Mouse (Mus musculus) thymus, adult 2 months (tissue): ENCODE results near the gene Tyw3. TPM values are rescaled to one million over a fixed set of nuclear protein-coding genes. Genes with fewer than 3 reads are reported as not detected.

ENCODE experiments used
- DNase-seq: peaks from one replicate; pipeline ENCODE4 v3.0.0; 2021
- H3K27ac ChIP-seq: fragments of 200-500 bp; 2 replicates; pipeline ENCODE4 v1.5.1; 2012; ENCODE audit warnings: low read length, control low read depth; ENCODE audit not compliant: control insufficient read depth, insufficient read depth
- H3K27me3 ChIP-seq: fragments of 200-500 bp; 2 replicates; pipeline ENCODE4 v1.6.1; 2012; ENCODE audit warnings: mild to moderate bottlenecking, low read length, moderate library complexity, mixed read lengths; ENCODE audit not compliant: control insufficient read depth, insufficient read depth
- H3K36me3 ChIP-seq: fragments of 200-500 bp; 2 replicates; pipeline ENCODE4 v1.6.1; 2012; ENCODE audit warnings: mild to moderate bottlenecking, low read length, moderate library complexity; ENCODE audit not compliant: control insufficient read depth, insufficient read depth
- H3K4me1 ChIP-seq: fragments of 200-500 bp; replicated peaks from 2 replicates; pipeline ENCODE4 v1.6.1; 2012; ENCODE audit warnings: low read length; ENCODE audit not compliant: control insufficient read depth, insufficient read depth
- H3K4me3 ChIP-seq: fragments of 200-500 bp; 2 replicates; pipeline ENCODE4 v1.5.1; 2012; ENCODE audit warnings: mild to moderate bottlenecking, low read length, control low read depth, moderate library complexity; ENCODE audit not compliant: control insufficient read depth, insufficient read depth
- CTCF ChIP-seq: fragments of 200-500 bp; IDR thresholded peaks from 2 replicates; pipeline ENCODE4 v1.5.1; 2012; ENCODE audit warnings: mild to moderate bottlenecking, control low read depth, low read length, moderate library complexity, borderline replicate concordance; ENCODE audit not compliant: control insufficient read depth, poor library complexity, insufficient read depth; ENCODE audit errors: extremely low read depth
- POLR2A ChIP-seq: fragments of 200-500 bp; IDR thresholded peaks from 2 replicates; pipeline ENCODE4 v1.6.1; 2012; ENCODE audit warnings: mild to moderate bottlenecking, low read length, control low read depth, moderate library complexity; ENCODE audit not compliant: control insufficient read depth, poor library complexity, insufficient read depth; ENCODE audit errors: extremely low read depth
- WGBS: fragments of 180-500 bp; shearing (Covaris S2); methylation state at CpG from one replicate; pipeline ENCODE4 v1.1.7; 2018; 5-methylcytosine and 5-hydroxymethylcytosine counted together
- polyA plus RNA-seq: library from polyadenylated mRNA; depleted of rRNA; stranded (reverse); fragments of >200 nt; gene quantifications from 2 replicates; pipeline ENCODE4 v1.2.3, GENCODE M21; 2012

Gene Tyw3
- polyA plus RNA-seq, 1 experiment = 11.2 TPM

GRCm38 (mm10) chr3:154547549-154548426, 49.1 kb downstream of the Tyw3 start:
- no peak for TF ChIP-seq POLR2A
- TF ChIP-seq CTCF = no peak
- Histone ChIP-seq H3K36me3 (no peaks in the 10 kb centered on the region), H3K4me3 (no peak overlapping the region), H3K27ac (no peak overlapping the region), H3K4me1 (no peaks in the 10 kb centered on the region), H3K27me3 (no peaks in the 10 kb centered on the region)
- DNase-seq = no peak
- 20% methylated on average over 20 of the region's 20 CpGs for WGBS

GRCm38 (mm10) chr3:154546234-154546633, 50.7 kb downstream of the Tyw3 start:
- H3K4me3 ChIP-seq = no peak overlapping the region
- no peaks in the 10 kb centered on the region for H3K4me1 ChIP-seq
- no peak overlapping the region for H3K27ac ChIP-seq
- no peaks in the 10 kb centered on the region for H3K27me3 ChIP-seq
- H3K36me3 ChIP-seq = no peaks in the 10 kb centered on the region
- 90% methylated on average over 4 of the region's 4 CpGs for WGBS
- no peak for DNase-seq
- TF ChIP-seq CTCF (no peak), POLR2A (no peak)

GRCm38 (mm10) chr3:154540086-154540911, 56.6 kb downstream of the Tyw3 start:
- WGBS = 73% methylated on average over 10 of the region's 10 CpGs
- Histone ChIP-seq H3K4me3 (no peak overlapping the region), H3K27me3 (no peaks in the 10 kb centered on the region), H3K36me3 (no peaks in the 10 kb centered on the region), H3K27ac (no peak overlapping the region), H3K4me1 (no peaks in the 10 kb centered on the region)
- TF ChIP-seq CTCF (no peak), POLR2A (no peak)
- no peak for DNase-seq

DNA sequence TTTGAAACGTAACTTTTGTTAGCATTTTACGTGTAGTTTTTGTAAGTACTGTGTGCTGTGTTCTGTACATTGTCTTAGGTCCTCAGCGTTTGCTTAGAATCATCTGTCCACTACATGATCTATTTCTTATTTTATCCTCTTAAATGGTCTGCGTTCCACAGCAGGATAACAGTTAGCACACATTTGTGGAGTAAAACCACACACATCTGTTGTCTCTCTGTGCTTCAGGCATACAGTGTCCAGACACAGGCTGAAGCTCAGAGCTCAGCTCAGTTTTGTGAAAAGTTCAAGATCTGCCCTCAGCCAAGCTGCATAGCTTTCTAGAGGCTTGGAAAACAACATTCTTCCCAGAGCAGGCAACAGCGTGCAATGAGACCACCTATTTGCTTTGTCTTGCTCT, 60.8 kb downstream of the Tyw3 start:
- no peak overlapping the region for H3K27ac ChIP-seq
- no peaks in the 10 kb centered on the region for H3K36me3 ChIP-seq
- H3K4me3 ChIP-seq = no peak overlapping the region
- H3K27me3 ChIP-seq = no peaks in the 10 kb centered on the region
- TF ChIP-seq CTCF (no peak), POLR2A (no peak)
- H3K4me1 ChIP-seq = no peaks in the 10 kb centered on the region
- DNase-seq = no peak
- 89% methylated on average over 5 of the region's 5 CpGs for WGBS

DNA sequence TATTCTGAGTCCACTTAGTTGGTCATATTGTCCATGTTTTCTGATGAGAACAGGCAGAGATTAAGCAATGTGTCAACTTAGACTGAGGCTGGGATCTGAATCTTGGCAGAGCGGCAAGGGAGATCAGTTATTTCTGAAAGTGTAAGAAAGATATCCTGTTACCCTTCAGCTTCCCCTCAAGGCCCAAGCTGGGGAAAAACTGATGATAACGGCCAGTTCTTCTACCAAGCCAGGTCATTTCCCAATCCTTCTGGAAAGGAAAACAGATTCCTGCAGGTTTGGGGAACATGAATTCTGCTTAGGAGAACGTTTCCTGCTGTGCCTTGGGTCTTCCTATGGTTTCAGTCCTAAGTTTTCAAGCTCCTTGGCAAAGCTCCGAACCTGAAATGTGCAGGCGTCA, 63.7 kb downstream of the Tyw3 start:
- no peak for TF ChIP-seq POLR2A
- TF ChIP-seq CTCF = no peak
- no peak overlapping the region for H3K27ac ChIP-seq
- H3K27me3 ChIP-seq = no peaks in the 10 kb centered on the region
- DNase-seq = no peak
- no peak overlapping the region for H3K4me3 ChIP-seq
- no peaks in the 10 kb centered on the region for H3K36me3 ChIP-seq
- 88% methylated on average over 5 of the region's 5 CpGs for WGBS
- H3K4me1 ChIP-seq = no peaks in the 10 kb centered on the region

DNA sequence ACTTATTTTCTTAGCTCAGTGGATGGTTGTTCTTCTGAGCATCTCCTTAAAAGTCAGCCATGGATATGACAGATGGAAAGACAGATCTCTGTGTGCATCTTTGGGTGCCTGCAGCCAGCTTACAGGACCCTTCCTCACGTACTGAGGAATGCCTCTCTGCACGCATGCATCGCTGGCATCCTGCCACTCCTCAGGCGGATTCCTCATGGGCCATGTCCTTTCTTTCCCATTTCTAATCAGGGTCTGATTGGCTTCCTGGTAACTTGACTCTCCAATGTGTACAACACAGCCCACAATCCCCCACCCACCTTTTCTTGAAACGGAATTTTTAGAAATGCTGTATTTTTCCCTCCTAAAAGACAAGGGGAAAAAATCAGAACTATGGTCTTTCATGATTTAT, 67.9 kb downstream of the Tyw3 start:
- H3K4me3 ChIP-seq = no peak overlapping the region
- TF ChIP-seq CTCF = no peak
- no peak for TF ChIP-seq POLR2A
- 81% methylated on average over 5 of the region's 5 CpGs for WGBS
- H3K4me1 ChIP-seq = no peaks in the 10 kb centered on the region
- DNase-seq = no peak
- no peaks in the 10 kb centered on the region for H3K36me3 ChIP-seq
- no peaks in the 10 kb centered on the region for H3K27me3 ChIP-seq
- H3K27ac ChIP-seq = no peak overlapping the region
